Mouse (Mus musculus) stomach, embryonic 14.5 days (tissue): Measurements from ENCODE around the gene Dhx8. TPM values are rescaled to one million over a fixed set of nuclear protein-coding genes. Genes with fewer than 3 reads are reported as not detected.
A peak's percentile ranks its signal among the peaks of the same experiment; 100 is the strongest.

Experiments used
- ATAC-seq: fragments of 200-750 bp; cut with Nextera tagmentation; 2 replicates; pipeline ENCODE4 v1.8.0; 2017; ENCODE audit warnings: low read depth, moderate TSS enrichment; ENCODE audit not compliant: insufficient number of reproducible peaks, insufficient read depth, low FRiP score
- H3K27ac ChIP-seq: fragments of 300-500 bp; sonication (generic); 2 replicates; pipeline ENCODE4 v1.5.1; 2014; ENCODE audit warnings: mild to moderate bottlenecking, low read length, moderate library complexity, mixed read lengths
- H3K27me3 ChIP-seq: fragments of 300-500 bp; sonication (generic); 2 replicates; pipeline ENCODE4 v1.6.1; 2014; ENCODE audit warnings: low read length, control low read depth, mixed read lengths; ENCODE audit not compliant: control insufficient read depth, insufficient read depth
- H3K36me3 ChIP-seq: fragments of 300-500 bp; sonication (generic); 2 replicates; pipeline ENCODE4 v1.6.1; 2014; ENCODE audit warnings: mild to moderate bottlenecking, control low read depth, low read length, moderate library complexity, mixed read lengths; ENCODE audit not compliant: control insufficient read depth, insufficient read depth
- H3K4me1 ChIP-seq: fragments of 300-500 bp; sonication (generic); 2 replicates; pipeline ENCODE4 v1.6.1; 2014; ENCODE audit warnings: low read length, control low read depth, mixed read lengths; ENCODE audit not compliant: control insufficient read depth, insufficient read depth
- H3K4me2 ChIP-seq: fragments of 300-500 bp; sonication (generic); replicated peaks from 2 replicates; pipeline ENCODE4 v1.6.1; 2014; ENCODE audit warnings: low read depth, low read length, control low read depth
- H3K4me3 ChIP-seq: fragments of 300-500 bp; sonication (generic); 2 replicates; pipeline ENCODE4 v1.5.1; 2014; ENCODE audit warnings: low read depth, low read length, control low read depth
- H3K9ac ChIP-seq: fragments of 300-500 bp; sonication (generic); replicated peaks from 2 replicates; pipeline ENCODE4 v1.6.1; 2014; ENCODE audit warnings: low read depth, mild to moderate bottlenecking, control low read depth, low read length, moderate library complexity, mixed read lengths
- H3K9me3 ChIP-seq: fragments of 300-500 bp; sonication (generic); 2 replicates; pipeline ENCODE4 v1.6.1; 2016; ENCODE audit warnings: low read depth, low read length, control low read depth; ENCODE audit not compliant: control insufficient read depth
- WGBS: fragments of 180-500 bp; shearing (Covaris S2); extraction: QIAGEN DNeasy Blood & Tissue Kit; methylation state at CpG from one replicate; pipeline ENCODE4 v1.1.7; 2014; 5-methylcytosine and 5-hydroxymethylcytosine counted together
- polyA plus RNA-seq: library from polyadenylated mRNA; unstranded; fragments of >200 nt; fragmentation: Nextera tagmentation; extraction: Ambion mirVana; gene quantifications from 2 replicates; pipeline ENCODE4 v1.2.1, GENCODE M21; 2014

The Dhx8 gene
- polyA plus RNA-seq = 32.5 and 35.3 TPM in 2 replicates

DNA sequence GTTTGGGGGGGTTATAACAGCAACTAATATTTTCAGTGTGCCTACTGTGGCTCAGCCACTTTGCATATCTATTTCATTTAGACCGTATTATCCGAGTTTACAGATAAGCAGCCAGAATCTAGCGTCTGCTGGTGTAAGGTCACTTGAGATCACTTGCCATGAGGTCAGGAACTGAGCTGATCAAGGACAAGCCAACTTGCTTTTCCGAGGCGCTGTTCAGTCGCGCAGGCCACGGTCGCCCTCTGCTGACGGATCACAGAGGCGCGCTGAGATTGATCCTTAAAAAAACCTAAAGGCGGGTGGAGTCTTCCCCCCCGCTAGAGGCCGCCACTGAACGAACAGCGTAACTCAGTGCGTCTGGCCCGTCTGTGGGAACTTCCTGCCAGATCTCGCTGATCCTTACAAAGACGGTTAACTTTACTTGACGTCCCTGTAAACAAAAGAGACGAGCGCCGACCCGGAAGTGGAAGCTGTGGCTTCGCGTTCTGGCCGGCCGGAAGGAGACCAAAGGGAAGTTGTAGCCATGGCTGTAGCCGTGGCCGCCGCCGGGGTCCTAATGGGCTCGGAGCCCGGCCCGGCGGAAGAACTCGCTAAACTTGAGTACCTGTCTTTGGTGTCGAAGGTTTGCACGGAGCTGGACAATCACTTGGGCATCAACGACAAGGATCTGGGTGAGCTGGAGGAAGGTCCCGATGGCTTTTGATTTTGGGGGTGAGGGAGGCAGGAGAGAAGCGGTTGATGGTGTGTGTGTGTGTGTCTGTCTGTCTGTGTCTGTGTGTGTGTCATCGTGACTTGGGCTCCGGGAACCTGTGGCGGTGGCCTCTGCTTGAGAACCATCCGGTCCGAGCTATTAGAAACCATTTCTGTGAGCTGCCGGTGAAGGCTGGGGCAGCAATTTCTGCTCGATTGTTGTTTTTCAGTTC is at the start of gene Dhx8:
Dhx8 (plus strand) TSS at position 402 of the 923 bp plus-strand sequence.
- Histone ChIP-seq H3K9ac (peak within 1 kb of the TSS; percentile 76), H3K27ac (no peak within 1 kb of the TSS), H3K9me3 (no peaks in the 10 kb centered on the region), H3K4me3 (peak within 1 kb of the TSS; percentile 89), H3K36me3 (peaks cover 24% of the 10 kb centered on the region), H3K4me1 (peaks cover 4% of the 10 kb centered on the region), H3K27me3 (no peaks in the 10 kb centered on the region), H3K4me2 (peak within 1 kb of the TSS; percentile 85)
- peak; percentile 97 for ATAC-seq
- under 1% methylated on average over 51 of the region's 51 CpGs for WGBS

DNA sequence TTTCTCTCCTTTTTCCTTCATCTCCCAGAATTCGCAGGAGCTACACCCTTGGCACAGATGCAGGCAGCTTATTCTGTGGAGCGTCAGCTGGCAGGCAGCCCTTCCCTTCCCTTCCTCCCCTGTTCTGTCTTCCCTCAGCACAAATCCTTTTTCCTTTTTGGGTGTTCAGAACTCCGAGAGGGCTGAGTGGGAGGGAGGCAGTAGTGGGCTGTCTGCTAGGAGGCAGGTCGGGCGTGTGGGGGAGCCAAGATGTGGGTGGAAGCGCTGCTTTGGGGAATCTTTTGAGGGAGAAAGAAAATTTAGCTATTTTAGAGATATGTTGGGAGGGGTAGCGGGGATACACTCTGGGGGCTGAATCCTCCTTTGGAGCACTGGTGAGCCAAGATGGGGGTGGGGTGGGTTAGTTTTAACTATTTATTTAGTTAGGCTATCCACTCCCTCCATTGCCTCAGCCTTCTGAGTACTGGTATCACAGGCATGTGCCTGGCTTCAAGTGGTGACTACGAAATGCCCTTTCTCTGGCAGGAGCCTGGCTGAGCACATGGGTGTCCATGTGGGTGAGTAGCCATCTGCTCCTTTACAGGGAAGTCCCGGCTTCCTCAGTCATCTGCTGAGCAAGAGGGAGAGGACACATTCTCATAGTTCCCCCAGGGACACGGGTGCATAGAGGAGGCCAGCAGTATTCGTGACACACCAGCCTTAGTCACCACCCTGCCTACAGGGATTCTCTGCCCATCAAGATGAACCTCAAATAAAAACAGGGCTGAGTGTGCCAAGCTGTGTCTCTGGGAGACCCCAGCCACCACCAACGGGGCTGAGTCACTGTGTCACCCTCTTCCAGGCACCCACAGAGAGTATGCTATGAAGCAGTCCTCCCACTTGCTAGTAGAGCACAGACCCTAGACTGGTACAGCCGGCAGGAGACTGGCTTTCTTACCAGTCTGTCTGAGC is 45.1 kb upstream of the Dhx8 start:
- ATAC-seq = peak; percentile 78; the same call in 1 of the 2 replicates
- Histone ChIP-seq H3K36me3 (no peaks in the 10 kb centered on the region), H3K9ac (no peak overlapping the region), H3K4me2 (no peak overlapping the region; the same call in 1 of the 2 replicates), H3K4me1 (peaks cover 7% of the 10 kb centered on the region; the same call in 1 of the 2 replicates), H3K9me3 (no peaks in the 10 kb centered on the region), H3K27me3 (no peaks in the 10 kb centered on the region), H3K27ac (peak overlapping the region; percentile 91), H3K4me3 (no peak overlapping the region)
- WGBS = 37% methylated on average over 13 of the region's 13 CpGs

DNA sequence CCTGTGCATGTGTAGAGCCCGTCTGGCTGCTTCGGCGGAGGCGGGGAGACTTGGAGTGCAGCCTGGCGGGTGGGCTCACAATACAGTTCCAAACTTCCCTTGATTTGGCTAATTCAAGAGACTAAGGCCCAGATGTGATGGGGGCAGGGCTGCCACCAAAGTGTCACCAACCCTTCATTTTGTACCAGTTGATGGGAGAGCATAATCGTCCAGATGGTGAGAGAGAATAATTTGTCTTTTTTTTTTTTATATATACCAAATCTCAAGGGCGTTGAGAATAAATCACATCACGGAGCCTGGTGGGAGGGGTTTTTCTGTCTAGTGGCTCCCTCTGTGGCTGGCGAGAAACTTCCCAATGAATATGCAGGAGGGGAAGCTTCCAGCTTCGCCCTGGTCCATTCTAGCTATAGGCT is 43.0 kb upstream of the Dhx8 start:
- Histone ChIP-seq H3K36me3 (no peaks in the 10 kb centered on the region), H3K9me3 (no peaks in the 10 kb centered on the region), H3K4me3 (no peak overlapping the region), H3K4me2 (no peak overlapping the region), H3K4me1 (peaks cover 7% of the 10 kb centered on the region; the same call in 1 of the 2 replicates), H3K9ac (no peak overlapping the region), H3K27me3 (no peaks in the 10 kb centered on the region), H3K27ac (no peak overlapping the region)
- 66% methylated on average over 10 of the region's 10 CpGs for WGBS
- no peak for ATAC-seq

DNA sequence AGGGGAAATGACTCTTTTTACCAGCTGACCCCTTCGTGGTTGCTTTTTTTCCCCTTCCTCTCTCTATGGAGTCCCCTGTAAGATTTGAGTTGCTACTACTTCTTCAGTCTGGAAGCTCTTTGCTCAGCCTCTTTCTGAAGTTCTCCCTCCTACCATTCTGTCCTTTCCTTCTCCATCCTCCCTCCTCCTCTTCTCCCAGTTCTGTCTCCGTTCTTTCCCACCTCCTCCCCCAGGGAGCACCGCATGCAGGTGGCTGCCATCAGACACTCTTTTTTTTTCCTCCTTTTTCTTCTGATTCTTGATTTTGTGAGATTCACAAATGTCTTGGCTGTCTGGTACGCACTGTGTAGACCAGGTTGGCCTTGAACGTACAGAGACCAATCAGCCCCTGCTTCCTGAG is 42.4 kb upstream of the Dhx8 start:
- Histone ChIP-seq H3K4me3 (no peak overlapping the region), H3K9me3 (no peaks in the 10 kb centered on the region), H3K27ac (no peak overlapping the region), H3K36me3 (no peaks in the 10 kb centered on the region), H3K4me1 (peaks cover 8% of the 10 kb centered on the region), H3K9ac (no peak overlapping the region), H3K4me2 (no peak overlapping the region), H3K27me3 (no peaks in the 10 kb centered on the region)
- ATAC-seq = no peak
- 59% methylated on average over 5 of the region's 5 CpGs for WGBS

DNA sequence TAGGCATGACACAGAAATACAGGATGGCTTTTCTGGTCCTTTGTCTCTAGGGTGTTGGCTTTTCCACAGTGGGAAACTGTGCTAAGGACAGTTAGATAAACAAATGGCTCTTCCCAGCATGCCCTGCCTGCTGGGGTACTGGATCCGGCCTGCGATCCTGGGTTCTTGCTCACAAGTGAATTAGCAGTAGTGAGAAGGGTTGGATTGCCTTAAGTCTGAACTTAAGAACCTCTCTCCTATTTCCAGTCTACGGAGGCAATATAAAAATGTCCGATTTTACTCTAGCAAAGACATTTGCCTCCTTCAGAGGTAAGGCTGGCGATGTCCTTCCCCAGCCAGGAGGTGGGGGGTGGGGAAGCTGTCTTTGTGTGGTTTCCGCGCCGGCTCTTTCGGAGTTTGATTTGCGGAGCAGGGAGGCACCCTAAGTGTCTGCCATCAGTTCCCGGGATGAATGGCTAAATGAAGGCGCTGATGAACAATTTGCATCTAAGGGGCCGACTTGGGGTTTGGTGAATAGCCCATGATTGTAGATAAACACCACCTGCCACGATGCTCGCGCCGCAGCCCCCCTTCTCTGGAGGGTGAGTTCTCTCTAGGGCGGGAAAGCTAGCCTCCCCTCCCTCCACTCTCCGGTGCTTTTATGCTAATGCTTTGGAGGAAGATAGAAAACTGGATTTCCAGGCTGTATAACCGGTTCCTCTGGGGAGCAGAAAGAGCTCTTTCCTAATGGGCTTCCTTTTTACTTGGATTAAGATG is 36.6 kb upstream of the Dhx8 start:
- Histone ChIP-seq H3K4me2 (peak overlapping the region; percentile 41), H3K9me3 (no peaks in the 10 kb centered on the region), H3K27me3 (no peaks in the 10 kb centered on the region), H3K36me3 (no peaks in the 10 kb centered on the region), H3K9ac (peak overlapping the region; percentile 28), H3K4me1 (peaks cover 15% of the 10 kb centered on the region), H3K27ac (peak overlapping the region; percentile 52), H3K4me3 (peak overlapping the region; percentile 20)
- 3% methylated on average over 20 of the region's 20 CpGs for WGBS
- ATAC-seq = peak; percentile 86

DNA sequence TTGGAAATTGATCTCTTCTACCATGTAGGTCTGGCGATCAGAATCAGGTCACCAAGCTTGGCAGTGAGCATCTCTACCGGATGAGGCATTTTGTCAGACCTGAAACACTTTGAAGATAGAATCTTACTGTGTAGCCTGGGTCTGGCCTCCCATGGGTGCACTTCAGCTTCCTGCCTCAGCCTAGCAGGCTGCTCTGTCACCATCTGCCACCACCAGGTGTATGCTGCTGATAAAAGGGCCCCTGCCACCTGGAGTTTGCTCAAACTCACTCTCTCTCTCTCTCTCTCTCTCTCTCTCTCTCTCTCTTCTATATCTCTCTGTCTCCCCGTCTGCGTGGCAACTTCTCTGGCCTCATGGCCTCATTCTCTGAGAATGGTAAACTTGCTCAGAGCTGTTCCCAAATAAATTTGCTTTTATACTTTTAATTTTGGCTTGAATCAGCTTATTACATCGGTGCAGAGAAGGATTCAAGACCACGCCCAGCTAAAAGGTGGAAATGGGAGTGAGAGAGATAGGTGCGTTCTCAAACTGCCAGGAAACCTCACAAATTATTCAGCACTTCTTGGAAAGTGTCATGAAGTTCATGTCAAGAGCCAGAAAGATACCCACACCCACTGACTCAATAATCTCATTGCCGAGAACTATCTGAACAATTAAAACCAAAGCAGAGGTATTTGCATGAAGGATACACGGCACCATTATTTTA is 35.4 kb upstream of the Dhx8 start:
- no peaks in the 10 kb centered on the region for H3K27me3 ChIP-seq
- no peak overlapping the region for H3K9ac ChIP-seq
- no peak overlapping the region for H3K4me2 ChIP-seq
- no peaks in the 10 kb centered on the region for H3K36me3 ChIP-seq
- H3K27ac ChIP-seq = peak overlapping the region; percentile 52; the same call in 1 of the 2 replicates
- peaks cover 15% of the 10 kb centered on the region for H3K4me1 ChIP-seq
- H3K9me3 ChIP-seq = no peaks in the 10 kb centered on the region
- ATAC-seq = no peak
- WGBS = 91% methylated on average over 9 of the region's 9 CpGs
- H3K4me3 ChIP-seq = no peak overlapping the region

DNA sequence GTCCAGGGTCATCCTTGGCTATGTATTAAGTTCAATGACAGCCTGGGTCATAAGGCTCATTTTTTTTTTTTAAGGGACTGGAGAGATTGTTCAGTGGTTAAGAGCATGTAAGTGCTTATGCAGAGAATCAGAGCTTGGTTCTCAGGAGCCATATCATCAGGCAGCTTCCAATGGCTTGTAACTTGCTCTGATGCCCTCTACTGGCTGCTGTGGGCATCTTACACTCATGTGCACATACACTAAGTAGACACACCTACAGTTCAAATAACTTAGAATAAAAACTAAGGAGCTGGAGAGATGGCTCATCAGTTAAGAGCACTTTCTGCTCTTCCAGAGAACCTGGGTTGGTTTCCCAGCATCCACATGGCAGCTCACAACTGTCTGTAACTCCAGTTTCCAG is 34.6 kb upstream of the Dhx8 start:
- Histone ChIP-seq H3K27me3 (no peaks in the 10 kb centered on the region), H3K9ac (no peak overlapping the region), H3K4me2 (no peak overlapping the region), H3K9me3 (no peaks in the 10 kb centered on the region), H3K36me3 (no peaks in the 10 kb centered on the region), H3K4me3 (no peak overlapping the region), H3K27ac (no peak overlapping the region), H3K4me1 (peaks cover 15% of the 10 kb centered on the region)
- no peak for ATAC-seq
